Mouse (Mus musculus) ovary, postnatal 10 days (tissue): ENCODE data around the gene Gm21738.
"Not testable (repeated sequence)": the region's sequence is repeated elsewhere in the genome, so short reads cannot be mapped to it uniquely, and the experiment has no call there.

Experiments used
- DNase-seq: peaks from one replicate; pipeline ENCODE4 v3.0.0; 2022; ENCODE audit warnings: low spot score

Gene Gm21738

GRCm38 (mm10) chr14:19418830-19419229 lies at the start of gene Gm21738:
TSS of gene Gm21738 (minus strand) at chr14:19418930.
- DNase-seq = not testable (repeated sequence)

- not testable (repeated sequence) for DNase-seq
These were observed 35.0 kb downstream of the Gm21738 start for GRCm38 (mm10) chr14:19383741-19384140.
